Mouse (Mus musculus): ENCODE data around the gene Smchd1. TPM values are rescaled to one million over a fixed set of nuclear protein-coding genes. Genes with fewer than 3 reads are reported as not detected.
"Not testable (repeated sequence)": the region's sequence is repeated elsewhere in the genome, so short reads cannot be mapped to it uniquely, and the experiment has no call there.

Gene Smchd1
- polyA plus RNA-seq, 1 experiment from 2014 or later, result 90.7 TPM

DNA sequence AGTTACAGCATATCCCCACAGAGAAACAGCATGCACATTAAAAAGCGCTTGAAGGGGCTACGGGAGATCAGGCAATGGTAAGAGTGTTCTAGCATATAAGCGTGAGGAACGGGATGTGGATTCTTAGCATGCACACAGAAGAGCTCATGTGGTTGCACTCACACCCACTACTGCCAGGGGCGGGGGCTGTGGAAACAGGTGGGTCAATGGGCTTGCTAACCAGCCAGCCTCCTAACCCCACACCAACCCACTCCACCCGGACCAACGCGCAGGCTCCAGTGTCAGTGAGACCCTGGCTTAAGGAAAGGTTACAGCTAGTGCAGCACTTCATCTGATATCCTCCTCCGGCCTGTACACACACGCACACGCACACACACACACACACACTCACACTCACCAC lies 120.9 kb downstream of the Smchd1 start:
- Histone ChIP-seq H3K36me3 (replicated peaks; ENCODE audit: control insufficient read depth, insufficient read depth, low read depth, low read length) (peaks cover 5% of the 10 kb centered on the region; the same call in 1 of the 2 replicates), H3K27me3 (ENCODE audit: control insufficient read depth, insufficient read depth, low read length) (no peaks in the 10 kb centered on the region), H3K27ac (replicated peaks; ENCODE audit: low read depth, low read length) (no peak overlapping the region), H3K4me2 (ENCODE audit: low read depth, low read length) (no peak overlapping the region), H3K9me3 (replicated peaks; ENCODE audit: control insufficient read depth, low read length) (no peaks in the 10 kb centered on the region), H3K4me1 (ENCODE audit: control insufficient read depth, insufficient read depth, low read length) (no peaks in the 10 kb centered on the region), H3K4me3 (ENCODE audit: low read depth, low read length) (no peak overlapping the region), H3K9ac (replicated peaks; ENCODE audit: low read length) (no peak overlapping the region)
- no peak for DNase-seq (ENCODE audit: low spot score)
- WGBS, result 92% methylated on average over 11 of the region's 11 CpGs
- ATAC-seq (replicated peaks; ENCODE audit: insufficient number of reproducible peaks, low FRiP score, low TSS enrichment, low read depth), result no peak

DNA sequence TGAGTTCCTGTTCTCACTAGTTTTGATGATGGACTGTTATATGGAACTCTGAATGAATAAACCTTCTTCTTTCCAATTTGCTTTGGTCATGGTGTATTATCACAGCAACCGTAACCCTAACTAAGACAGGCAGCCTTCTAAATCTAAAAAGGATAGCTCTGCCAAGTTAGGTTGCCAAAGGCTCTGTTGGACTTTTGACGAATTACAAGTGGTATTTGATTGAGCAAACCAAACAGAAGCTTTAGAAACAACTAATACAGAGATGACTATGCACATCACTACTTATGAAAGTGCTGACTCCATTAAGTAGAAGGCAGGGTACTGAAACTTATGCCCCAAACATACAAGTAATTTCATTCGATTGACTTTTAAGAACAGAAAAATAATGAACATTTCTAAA lies 127.0 kb downstream of the Smchd1 start:
- H3K4me1 ChIP-seq (ENCODE audit: control insufficient read depth, insufficient read depth, low read length), result no peaks in the 10 kb centered on the region
- H3K27ac ChIP-seq (replicated peaks; ENCODE audit: low read depth, low read length), result no peak overlapping the region
- WGBS, result 88% methylated on average over 3 of the region's 3 CpGs
- H3K4me3 ChIP-seq (ENCODE audit: low read depth, low read length), result no peak overlapping the region
- DNase-seq (ENCODE audit: low spot score) (no peak), ATAC-seq (replicated peaks; ENCODE audit: insufficient number of reproducible peaks, low FRiP score, low TSS enrichment, low read depth) (no peak)
- peaks cover 9% of the 10 kb centered on the region for H3K36me3 ChIP-seq (replicated peaks; ENCODE audit: control insufficient read depth, insufficient read depth, low read depth, low read length)
- no peak overlapping the region for H3K9ac ChIP-seq (replicated peaks; ENCODE audit: low read length)
- H3K4me2 ChIP-seq (ENCODE audit: low read depth, low read length), result no peak overlapping the region
- H3K9me3 ChIP-seq (replicated peaks; ENCODE audit: control insufficient read depth, low read length), result no peaks in the 10 kb centered on the region
- H3K27me3 ChIP-seq (ENCODE audit: control insufficient read depth, insufficient read depth, low read length), result no peaks in the 10 kb centered on the region

DNA sequence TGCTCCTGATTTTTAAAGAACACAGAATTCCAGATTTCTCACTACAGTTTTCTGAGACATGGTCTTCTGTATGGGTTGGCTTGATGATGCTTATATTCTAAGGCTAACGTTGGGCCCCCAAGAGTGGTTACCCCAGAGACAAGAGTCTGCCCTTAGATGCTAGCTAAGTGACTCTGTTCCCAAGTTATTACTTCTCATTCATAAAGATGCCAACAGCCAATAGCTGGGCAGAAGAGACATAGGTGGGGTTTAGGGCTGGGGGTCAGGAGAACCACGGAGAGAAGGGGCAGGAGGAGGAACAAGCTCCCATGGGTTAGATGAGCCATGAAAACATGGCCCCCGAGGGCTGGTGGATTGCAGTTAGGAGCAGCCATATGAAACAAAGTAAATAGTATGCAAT lies 133.1 kb downstream of the Smchd1 start:
- no peak for ATAC-seq (replicated peaks; ENCODE audit: insufficient number of reproducible peaks, low FRiP score, low TSS enrichment, low read depth)
- WGBS, result 82% methylated on average over 3 of the region's 3 CpGs
- H3K4me3 ChIP-seq (ENCODE audit: low read depth, low read length), result no peak overlapping the region
- H3K4me2 ChIP-seq (ENCODE audit: low read depth, low read length), result no peak overlapping the region
- H3K4me1 ChIP-seq (ENCODE audit: control insufficient read depth, insufficient read depth, low read length), result no peaks in the 10 kb centered on the region
- H3K27me3 ChIP-seq (ENCODE audit: control insufficient read depth, insufficient read depth, low read length), result no peaks in the 10 kb centered on the region
- H3K27ac ChIP-seq (replicated peaks; ENCODE audit: low read depth, low read length), result no peak overlapping the region
- H3K36me3 ChIP-seq (replicated peaks; ENCODE audit: control insufficient read depth, insufficient read depth, low read depth, low read length), result no peaks in the 10 kb centered on the region
- no peaks in the 10 kb centered on the region for H3K9me3 ChIP-seq (replicated peaks; ENCODE audit: control insufficient read depth, low read length)
- no peak for DNase-seq (ENCODE audit: low spot score)
- H3K9ac ChIP-seq (replicated peaks; ENCODE audit: low read length), result no peak overlapping the region

DNA sequence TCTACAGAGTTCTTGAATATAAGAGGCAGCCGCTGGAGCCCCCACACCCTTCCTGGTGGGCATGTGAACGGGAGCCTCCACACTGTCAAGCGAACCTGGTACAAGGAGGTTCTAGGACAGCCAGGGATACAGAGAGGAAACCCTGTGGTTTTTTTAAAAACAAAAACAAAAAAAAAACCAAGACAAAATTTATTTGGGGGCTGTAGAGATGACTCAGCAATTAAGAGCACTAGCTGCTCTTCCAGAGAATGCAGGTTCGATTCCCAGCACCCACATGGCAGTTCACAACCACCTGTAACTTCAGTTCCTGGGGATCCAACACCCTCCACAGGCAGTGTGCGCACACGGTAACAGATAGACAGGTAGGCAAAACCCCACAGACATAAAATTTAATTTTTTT lies 136.5 kb downstream of the Smchd1 start:
- H3K36me3 ChIP-seq (replicated peaks; ENCODE audit: control insufficient read depth, insufficient read depth, low read depth, low read length), result no peaks in the 10 kb centered on the region
- no peak for DNase-seq (ENCODE audit: low spot score)
- no peaks in the 10 kb centered on the region for H3K4me1 ChIP-seq (ENCODE audit: control insufficient read depth, insufficient read depth, low read length)
- no peak overlapping the region for H3K4me2 ChIP-seq (ENCODE audit: low read depth, low read length)
- ATAC-seq (replicated peaks; ENCODE audit: insufficient number of reproducible peaks, low FRiP score, low TSS enrichment, low read depth), result no peak
- WGBS, result 95% methylated on average over 6 of the region's 6 CpGs
- no peaks in the 10 kb centered on the region for H3K9me3 ChIP-seq (replicated peaks; ENCODE audit: control insufficient read depth, low read length)
- no peak overlapping the region for H3K9ac ChIP-seq (replicated peaks; ENCODE audit: low read length)
- no peaks in the 10 kb centered on the region for H3K27me3 ChIP-seq (ENCODE audit: control insufficient read depth, insufficient read depth, low read length)
- H3K4me3 ChIP-seq (ENCODE audit: low read depth, low read length), result no peak overlapping the region
- H3K27ac ChIP-seq (replicated peaks; ENCODE audit: low read depth, low read length), result no peak overlapping the region

DNA sequence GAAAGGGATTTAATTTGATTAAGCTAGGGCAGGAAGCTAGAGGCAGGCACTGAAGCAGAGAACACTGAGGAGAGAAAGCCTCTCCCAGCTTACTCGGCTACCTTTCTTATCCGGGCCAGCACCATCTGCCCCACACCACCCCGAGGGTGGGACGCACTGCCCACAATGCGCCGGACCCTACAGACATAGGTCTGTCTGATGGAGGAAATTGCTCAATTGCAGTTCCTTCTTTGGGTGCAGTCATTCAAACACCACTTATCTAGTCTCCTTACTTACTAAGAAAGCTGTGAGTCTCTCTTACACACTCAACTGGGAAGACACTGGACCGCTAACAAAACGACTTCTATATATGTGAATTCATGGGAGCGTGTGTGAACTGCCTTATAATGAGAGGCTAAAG lies 137.6 kb downstream of the Smchd1 start:
- Histone ChIP-seq H3K4me1 (ENCODE audit: control insufficient read depth, insufficient read depth, low read length) (no peaks in the 10 kb centered on the region), H3K9me3 (replicated peaks; ENCODE audit: control insufficient read depth, low read length) (no peaks in the 10 kb centered on the region), H3K4me3 (ENCODE audit: low read depth, low read length) (no peak overlapping the region), H3K4me2 (ENCODE audit: low read depth, low read length) (no peak overlapping the region), H3K27ac (replicated peaks; ENCODE audit: low read depth, low read length) (no peak overlapping the region), H3K9ac (replicated peaks; ENCODE audit: low read length) (no peak overlapping the region), H3K36me3 (replicated peaks; ENCODE audit: control insufficient read depth, insufficient read depth, low read depth, low read length) (no peaks in the 10 kb centered on the region), H3K27me3 (ENCODE audit: control insufficient read depth, insufficient read depth, low read length) (no peaks in the 10 kb centered on the region)
- WGBS, result 92% methylated on average over 9 of the region's 9 CpGs
- ATAC-seq (replicated peaks; ENCODE audit: insufficient number of reproducible peaks, low FRiP score, low TSS enrichment, low read depth) (no peak), DNase-seq (ENCODE audit: low spot score) (no peak)

DNA sequence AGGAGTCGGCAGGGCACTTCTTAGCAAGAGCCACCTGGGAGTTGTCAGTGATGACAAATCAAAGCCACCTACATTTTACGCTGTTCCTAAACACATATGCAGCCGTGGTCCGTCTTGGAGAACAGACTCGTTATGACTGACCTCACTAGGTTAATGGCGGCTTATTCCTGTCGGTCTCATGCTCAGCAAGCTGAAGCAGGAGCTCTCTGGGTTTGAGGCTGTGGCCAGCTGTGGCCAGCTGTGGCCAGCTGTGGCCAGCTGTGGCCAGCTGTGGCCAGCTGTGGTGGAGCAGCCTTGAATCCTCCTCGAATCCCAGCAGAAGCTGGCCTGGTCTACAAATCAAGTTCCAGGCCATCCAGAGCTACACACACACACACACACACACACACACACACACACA lies 138.7 kb downstream of the Smchd1 start:
- 63% methylated on average over 8 of the region's 8 CpGs for WGBS
- H3K27me3 ChIP-seq (ENCODE audit: control insufficient read depth, insufficient read depth, low read length), result no peaks in the 10 kb centered on the region
- H3K4me1 ChIP-seq (ENCODE audit: control insufficient read depth, insufficient read depth, low read length), result no peaks in the 10 kb centered on the region
- DNase-seq (ENCODE audit: low spot score) (no peak), ATAC-seq (replicated peaks; ENCODE audit: insufficient number of reproducible peaks, low FRiP score, low TSS enrichment, low read depth) (no peak)
- no peaks in the 10 kb centered on the region for H3K36me3 ChIP-seq (replicated peaks; ENCODE audit: control insufficient read depth, insufficient read depth, low read depth, low read length)
- no peak overlapping the region for H3K4me3 ChIP-seq (ENCODE audit: low read depth, low read length)
- H3K9me3 ChIP-seq (replicated peaks; ENCODE audit: control insufficient read depth, low read length), result no peaks in the 10 kb centered on the region
- no peak overlapping the region for H3K9ac ChIP-seq (replicated peaks; ENCODE audit: low read length)
- H3K4me2 ChIP-seq (ENCODE audit: low read depth, low read length), result no peak overlapping the region
- H3K27ac ChIP-seq (replicated peaks; ENCODE audit: low read depth, low read length), result no peak overlapping the region

DNA sequence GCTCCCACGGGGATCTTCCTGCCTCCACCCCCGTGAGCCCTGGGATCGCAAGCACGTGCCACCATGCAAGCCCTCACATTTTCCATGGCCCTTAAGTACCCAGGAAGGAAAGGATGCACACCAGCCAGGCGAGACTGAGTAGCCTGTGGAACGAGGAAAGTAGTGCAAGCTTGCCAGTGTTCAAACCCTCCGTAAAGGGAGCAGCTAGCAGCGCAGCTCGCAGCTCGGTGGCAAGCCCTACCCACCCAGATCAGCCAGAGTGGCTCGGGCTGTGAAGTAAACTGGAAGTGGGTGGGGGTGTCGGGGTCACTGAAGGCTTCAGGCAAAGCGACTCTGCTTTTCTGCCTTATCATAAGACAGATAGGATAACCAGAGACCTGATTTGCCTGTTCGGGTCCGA lies 142.8 kb downstream of the Smchd1 start:
- no peak; the same call in 1 of the 2 replicates for ATAC-seq (replicated peaks; ENCODE audit: insufficient number of reproducible peaks, low FRiP score, low TSS enrichment, low read depth)
- no peaks in the 10 kb centered on the region for H3K36me3 ChIP-seq (replicated peaks; ENCODE audit: control insufficient read depth, insufficient read depth, low read depth, low read length)
- 79% methylated on average over 15 of the region's 15 CpGs for WGBS
- DNase-seq (ENCODE audit: low spot score), result no peak
- no peaks in the 10 kb centered on the region for H3K9me3 ChIP-seq (replicated peaks; ENCODE audit: control insufficient read depth, low read length)
- H3K27ac ChIP-seq (replicated peaks; ENCODE audit: low read depth, low read length), result no peak overlapping the region
- H3K27me3 ChIP-seq (ENCODE audit: control insufficient read depth, insufficient read depth, low read length), result no peaks in the 10 kb centered on the region
- no peak overlapping the region for H3K9ac ChIP-seq (replicated peaks; ENCODE audit: low read length)
- H3K4me2 ChIP-seq (ENCODE audit: low read depth, low read length), result no peak overlapping the region
- no peaks in the 10 kb centered on the region for H3K4me1 ChIP-seq (ENCODE audit: control insufficient read depth, insufficient read depth, low read length)
- no peak overlapping the region for H3K4me3 ChIP-seq (ENCODE audit: low read depth, low read length)

DNA sequence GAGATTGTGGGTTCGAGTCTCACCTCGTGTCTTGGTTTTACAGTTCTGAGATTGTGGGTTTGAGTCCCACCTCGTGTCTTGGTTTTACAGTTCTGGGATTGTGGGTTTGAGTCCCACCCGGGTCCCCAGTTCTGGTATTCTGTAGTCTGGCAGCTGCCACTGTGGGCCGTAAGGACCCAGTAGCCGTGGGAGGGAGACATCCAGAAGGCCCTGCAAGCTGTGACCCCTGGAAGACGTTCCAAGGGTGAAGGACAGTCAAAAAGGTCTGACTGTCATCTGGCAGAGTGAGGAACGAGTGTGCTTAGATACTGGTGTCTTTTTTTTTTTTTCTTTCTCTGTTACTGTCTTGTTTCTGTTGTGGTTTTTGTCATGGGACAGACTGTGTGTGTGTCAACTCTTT lies 154.4 kb downstream of the Smchd1 start:
- H3K9ac ChIP-seq (replicated peaks; ENCODE audit: low read length); DNase-seq (ENCODE audit: low spot score); ATAC-seq (replicated peaks; ENCODE audit: insufficient number of reproducible peaks, low FRiP score, low TSS enrichment, low read depth): not testable (repeated sequence)

More for the DNA sequence above, 154.4 kb downstream of the Smchd1 start:
- not testable (repeated sequence) for H3K27ac ChIP-seq (replicated peaks; ENCODE audit: low read depth, low read length); H3K4me3 ChIP-seq (ENCODE audit: low read depth, low read length); H3K9me3 ChIP-seq (replicated peaks; ENCODE audit: control insufficient read depth, low read length); H3K27me3 ChIP-seq (ENCODE audit: control insufficient read depth, insufficient read depth, low read length); H3K4me1 ChIP-seq (ENCODE audit: control insufficient read depth, insufficient read depth, low read length); H3K36me3 ChIP-seq (replicated peaks; ENCODE audit: control insufficient read depth, insufficient read depth, low read depth, low read length); H3K4me2 ChIP-seq (ENCODE audit: low read depth, low read length)
- WGBS, result 91% methylated on average over 8 of the region's 8 CpGs
